Mouse (Mus musculus) C2C12 (cell line): ENCODE data around the gene Kcnd3.

Experiments used
- CEBPB ChIP-seq: IDR thresholded peaks from one replicate; pipeline ENCODE4 v1.6.1; 2011; ENCODE audit warnings: low read depth, mild to moderate bottlenecking, control low read depth, moderate library complexity
- CTCF ChIP-seq: IDR thresholded peaks from one replicate; pipeline ENCODE4 v1.5.1; 2011; ENCODE audit not compliant: control insufficient read depth, insufficient read depth, insufficient read length
- MAX ChIP-seq: IDR thresholded peaks from one replicate; pipeline ENCODE4 v1.6.1; 2011; ENCODE audit warnings: mild to moderate bottlenecking, control low read depth
- MYOD1 ChIP-seq: IDR thresholded peaks from one replicate; pipeline ENCODE4 v1.6.1; 2011; ENCODE audit warnings: low read depth; ENCODE audit not compliant: control insufficient read depth, insufficient read length
- MYOG ChIP-seq: IDR thresholded peaks from one replicate; pipeline ENCODE4 v1.6.1; 2011; ENCODE audit not compliant: control insufficient read depth, insufficient read length; ENCODE audit errors: extremely low read depth

- TF ChIP-seq CTCF (no peak), MYOD1 (no peak), MYOG (no peak), CEBPB (no peak), MAX (no peak)
Observed at GRCm38 (mm10) chr3:105428586-105428985, 23.5 kb upstream of the Kcnd3 start.
